Mouse (Mus musculus): ENCODE measurements around the gene Neto2. TPM values are rescaled to one million over a fixed set of nuclear protein-coding genes. Genes with fewer than 3 reads are reported as not detected.

Gene Neto2
- polyA plus RNA-seq, 1 experiment = 3.7 TPM

DNA sequence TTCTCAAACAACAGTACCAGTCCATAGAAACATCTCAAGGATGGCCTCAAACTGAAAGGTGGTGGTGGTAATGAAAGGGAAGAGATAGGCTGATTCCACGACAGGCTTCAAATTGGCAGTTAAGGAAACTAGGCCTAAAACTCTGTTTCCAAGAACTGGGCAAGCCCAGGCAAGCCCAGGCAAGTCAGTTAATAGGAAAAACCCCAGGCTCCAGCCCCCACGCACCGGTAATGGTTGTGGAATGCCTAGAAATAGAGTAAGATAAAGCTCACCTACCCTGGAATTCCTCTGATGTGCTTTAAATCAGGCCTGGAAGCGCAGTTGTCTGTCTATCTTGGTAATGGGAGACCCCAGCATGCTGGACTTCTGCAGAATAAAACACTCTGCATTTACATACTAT, 98.0 kb downstream of the Neto2 start:
- DNase-seq (ENCODE audit: low spot score) = no peak

DNA sequence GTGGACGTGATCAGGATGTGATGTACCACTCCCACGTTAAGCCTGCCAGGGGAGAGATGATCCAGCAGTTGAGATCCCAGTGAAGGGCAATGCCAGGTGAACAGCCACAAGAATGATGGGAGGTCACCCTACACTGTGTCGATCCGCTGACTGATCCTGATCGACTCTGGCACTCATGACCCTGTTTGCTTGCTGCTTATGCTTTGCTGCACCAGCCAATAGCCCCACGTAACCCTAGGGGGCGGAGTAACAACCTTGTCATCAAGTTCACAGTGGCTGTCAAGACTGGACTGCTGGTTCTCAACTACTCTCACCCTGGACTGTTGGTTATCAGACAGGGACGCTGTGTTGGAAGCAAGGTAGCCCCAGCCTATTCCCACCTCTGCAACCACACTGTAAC, 99.0 kb downstream of the Neto2 start:
- DNase-seq (ENCODE audit: low spot score) = no peak

DNA sequence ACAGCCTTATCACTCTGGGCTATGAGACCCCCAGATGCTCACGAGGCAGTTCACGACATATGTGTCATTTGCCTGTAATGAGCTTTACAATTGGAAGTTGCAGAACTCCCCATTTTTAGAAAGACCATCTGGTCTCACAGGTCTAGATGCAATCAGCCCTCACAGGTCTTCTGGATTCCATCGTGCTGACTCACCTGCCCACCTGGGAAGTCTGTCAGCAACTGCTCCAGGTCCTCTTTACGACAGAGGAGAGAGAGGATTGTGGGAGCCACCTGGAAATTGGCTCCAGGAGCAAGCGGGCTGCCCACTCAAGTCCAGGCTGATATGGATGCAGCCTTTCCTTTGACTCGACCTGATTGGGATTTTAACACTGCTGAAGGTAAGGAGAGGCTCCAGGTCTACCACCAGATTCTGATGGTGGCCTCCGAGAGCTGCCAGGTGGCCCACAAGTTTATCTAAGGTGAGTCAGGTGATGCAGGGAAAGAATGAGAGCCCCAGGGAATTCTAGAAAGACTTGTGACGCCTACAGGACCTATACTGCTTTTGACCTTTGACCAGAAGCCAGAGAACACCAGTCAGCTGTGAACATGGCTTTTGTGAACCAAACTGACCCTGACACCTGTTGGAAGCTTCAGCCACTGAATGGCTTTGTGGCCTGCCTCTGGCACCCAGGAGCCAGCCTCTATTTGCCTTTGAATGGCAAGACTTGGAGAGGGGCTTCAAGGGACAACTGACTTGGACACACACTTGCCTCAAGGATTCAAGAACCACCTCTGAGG, 103.1 kb downstream of the Neto2 start:
- DNase-seq (ENCODE audit: low spot score) = no peak

DNA sequence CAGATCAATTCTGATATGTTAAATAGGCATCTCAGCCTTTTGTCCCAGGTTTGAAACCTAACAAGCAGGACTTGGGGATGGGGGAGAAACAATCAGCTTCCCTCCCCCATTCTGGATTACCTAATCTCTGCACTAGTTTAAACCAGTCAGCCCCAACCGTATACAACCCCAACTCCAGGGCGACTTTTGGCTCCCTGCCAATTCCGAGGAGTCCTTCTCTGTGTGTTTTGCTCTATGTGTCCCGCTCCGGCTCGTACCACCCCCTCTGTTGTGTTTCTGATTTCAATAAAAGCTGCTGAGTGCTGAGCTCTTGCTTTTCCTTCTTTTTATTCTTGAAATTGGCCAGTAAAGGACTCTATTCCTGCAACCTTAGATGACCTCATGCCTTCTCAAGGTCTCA, 105.3 kb downstream of the Neto2 start:
- no peak for DNase-seq (ENCODE audit: low spot score)

DNA sequence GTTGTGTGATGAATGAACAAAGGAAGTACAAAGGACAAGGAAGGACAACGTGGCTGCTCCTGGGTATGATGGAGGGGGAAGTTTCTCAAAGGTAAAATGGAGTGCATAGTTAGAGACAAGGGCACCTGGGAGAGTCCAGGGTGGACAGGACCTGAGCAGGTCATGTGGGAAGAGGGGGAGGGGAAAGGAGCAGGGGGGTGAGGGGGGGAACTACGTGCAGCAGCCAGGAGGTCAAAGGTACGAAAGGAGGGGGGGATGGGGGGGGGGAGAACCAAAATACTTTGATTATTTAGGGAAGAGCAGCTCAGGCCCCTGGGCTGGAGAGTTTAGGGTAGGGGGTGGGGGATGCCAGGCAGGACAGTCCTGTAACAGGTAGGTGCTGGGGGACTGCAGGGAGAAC, 105.7 kb downstream of the Neto2 start:
- DNase-seq (ENCODE audit: low spot score) = no peak

DNA sequence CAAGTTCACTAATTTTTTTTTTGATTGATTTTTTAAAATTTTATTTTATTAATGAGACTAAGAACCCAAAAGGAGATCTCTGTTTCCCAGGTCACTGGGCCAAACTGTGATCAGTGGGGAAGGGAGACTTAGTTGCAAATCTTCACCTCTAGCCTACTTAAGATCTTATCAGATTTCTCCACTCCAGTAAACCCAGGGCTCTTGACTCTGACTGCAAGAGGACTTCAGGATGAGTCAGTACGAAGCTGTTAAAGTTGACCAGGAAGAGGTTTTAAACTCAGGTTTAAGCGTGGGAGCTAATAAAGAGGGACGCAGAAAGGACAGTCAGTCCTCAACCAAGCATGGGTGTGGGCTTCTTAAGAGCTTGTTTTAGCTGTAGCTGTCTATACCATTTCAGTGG, 107.4 kb downstream of the Neto2 start:
- DNase-seq (ENCODE audit: low spot score) = no peak

DNA sequence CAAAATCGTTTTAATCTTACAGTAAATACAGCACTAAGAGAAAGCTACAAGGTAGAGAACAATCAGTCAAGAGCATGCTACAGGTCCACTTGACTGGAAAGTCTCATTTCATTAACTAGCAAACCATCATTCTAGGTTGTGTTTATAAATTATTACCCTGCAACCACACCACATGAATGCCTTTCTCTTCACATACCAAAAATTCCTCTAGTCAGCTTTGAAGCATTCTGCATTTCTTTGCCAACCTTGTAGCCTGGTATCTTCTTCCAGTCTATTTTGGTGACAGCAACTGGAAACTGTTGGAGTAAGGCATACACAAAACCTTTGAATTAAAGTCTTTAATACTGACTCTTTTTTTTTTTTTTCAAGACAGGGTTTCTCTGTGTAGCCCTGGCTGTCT, 109.2 kb downstream of the Neto2 start:
- DNase-seq (ENCODE audit: low spot score) = no peak

DNA sequence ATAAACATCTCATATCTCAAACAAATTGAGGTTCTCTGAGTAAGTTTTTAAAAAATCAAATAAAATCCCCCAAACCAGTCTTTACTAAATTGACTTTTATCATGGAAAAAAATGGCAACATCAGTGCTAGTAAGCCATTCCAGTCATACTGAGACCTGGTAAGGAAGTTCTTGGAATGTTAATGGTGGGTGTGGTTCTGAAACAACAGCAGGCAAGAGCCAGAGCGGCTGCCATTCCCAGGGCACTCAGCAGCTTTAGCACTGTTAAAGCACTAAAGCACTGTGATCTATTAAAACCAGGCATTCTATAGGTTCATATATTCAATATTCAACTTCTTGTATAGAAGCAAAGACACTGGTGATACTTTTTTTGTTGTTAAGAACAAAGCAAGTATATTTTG, 110.5 kb downstream of the Neto2 start:
- no peak for DNase-seq (ENCODE audit: low spot score)

DNA sequence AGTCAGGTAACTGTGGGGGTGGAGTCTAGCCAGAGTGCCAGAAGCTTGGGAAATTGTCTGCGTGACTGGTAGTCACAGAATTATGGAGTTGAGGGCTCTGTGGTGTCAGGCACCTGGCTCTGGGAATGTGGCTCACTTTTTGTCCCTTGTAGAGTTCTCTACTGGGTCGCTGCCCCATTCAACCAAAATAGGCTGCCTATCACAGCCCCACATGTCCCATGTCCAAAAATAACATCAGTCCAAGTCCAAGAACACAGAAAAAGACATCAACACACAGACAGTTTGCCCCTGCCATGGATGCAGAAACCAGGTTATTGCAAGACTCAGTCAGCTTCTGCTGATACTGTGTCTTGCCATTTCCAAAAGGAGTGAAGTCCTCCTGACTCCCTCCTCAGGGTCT, 112.1 kb downstream of the Neto2 start:
- DNase-seq (ENCODE audit: low spot score) = no peak

Other genes starting within 250 kb of the Neto2 start
- gene Gpt2, start 208.3 kb downstream of the Neto2 start, polyA plus RNA-seq (2012; rRNA removed) = 29.5 and 31.1 TPM in 2 replicates
- gene Dnaja2, start 145.6 kb downstream of the Neto2 start, polyA plus RNA-seq (2012; rRNA removed) = 58.3 and 85.0 TPM in 2 replicates
- 40.4 and 43.7 TPM in 2 replicates for gene Itfg1, start 140.0 kb upstream of the Neto2 start, polyA plus RNA-seq (2012; rRNA removed)
- 42.9 and 44.2 TPM in 2 replicates for gene Phkb, start 140.0 kb upstream of the Neto2 start, polyA plus RNA-seq (2012; rRNA removed)